Mouse (Mus musculus) kidney, adult 2 months (tissue): ENCODE measurements around the gene Ccnjl.

Experiments used
- CTCF ChIP-seq: fragments of 200-500 bp; conservative IDR thresholded peaks from 2 replicates; pipeline ENCODE4 v1.5.1; 2011; ENCODE audit warnings: low read depth, mild to moderate bottlenecking, control low read depth, low read length, moderate library complexity, mixed read lengths; ENCODE audit not compliant: insufficient read depth, insufficient read length
- POLR2A ChIP-seq: fragments of 200-500 bp; IDR thresholded peaks from one replicate; pipeline ENCODE4 v1.6.1; 2011; ENCODE audit warnings: low read depth, low read length, control low read depth

DNA sequence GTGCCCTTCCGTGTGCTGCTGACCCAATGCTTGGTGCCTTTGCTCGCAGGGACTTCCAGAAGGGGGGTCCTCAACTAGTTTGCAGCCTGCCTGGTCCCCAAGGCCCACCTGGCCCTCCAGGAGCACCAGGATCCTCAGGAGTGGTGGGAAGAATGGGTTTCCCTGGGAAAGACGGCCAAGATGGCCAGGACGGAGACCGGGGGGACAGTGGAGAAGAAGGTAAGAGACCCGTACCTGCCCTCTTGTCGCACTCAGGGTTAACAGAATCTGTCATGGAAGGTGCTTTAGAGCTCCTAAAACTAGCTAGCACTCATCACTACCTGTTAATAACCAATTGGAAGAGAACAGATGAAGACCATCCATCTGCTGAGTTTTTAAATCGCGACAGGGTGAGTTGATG, 42.7 kb upstream of the Ccnjl start:
- TF ChIP-seq CTCF: no peak
- TF ChIP-seq POLR2A: no peak
